Mouse (Mus musculus): Measurements from ENCODE around the gene Rev3l. TPM values are rescaled to one million over a fixed set of nuclear protein-coding genes. Genes with fewer than 3 reads are reported as not detected.
"Not testable (repeated sequence)": the region's sequence is repeated elsewhere in the genome, so short reads cannot be mapped to it uniquely, and the experiment has no call there.

The Rev3l gene
- total and polyA plus RNA-seq, 3 experiments, result 1.8 to 70.5 (median 44.0) TPM

DNA sequence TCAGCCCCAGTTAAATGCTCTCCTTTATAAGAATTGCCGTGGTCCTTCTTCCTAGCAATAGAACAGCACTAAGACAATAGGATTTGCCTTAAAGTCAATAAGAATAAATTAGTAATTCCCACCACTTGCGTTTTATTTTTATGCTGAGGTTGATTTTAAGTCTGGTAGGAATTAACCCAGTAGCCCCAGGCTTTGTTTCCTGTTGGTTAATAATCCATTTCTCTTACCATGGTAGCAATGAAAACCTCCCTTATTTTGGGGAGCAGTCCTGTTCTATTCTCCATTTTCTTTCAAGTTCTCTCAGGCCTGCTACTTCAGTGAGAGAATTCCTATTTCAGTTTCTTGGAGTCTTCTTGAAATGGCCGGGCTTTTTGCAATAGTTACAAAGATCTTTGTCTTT lies 172.3 kb downstream of the Rev3l start:
- DNase-seq (ENCODE audit: low spot score) (no peak), ATAC-seq (ENCODE audit: extremely low read depth, insufficient number of reproducible peaks, low FRiP score, poor library complexity, severe bottlenecking) (no peak)
- Histone ChIP-seq H3K36me3 (replicated peaks) (no peaks in the 10 kb centered on the region), H3K27me3 (ENCODE audit: insufficient read depth, low read length) (peaks cover 28% of the 10 kb centered on the region), H3K4me3 (ENCODE audit: low read depth, low read length) (no peak overlapping the region), H3K9me3 (replicated peaks) (no peaks in the 10 kb centered on the region), H3K4me1 (ENCODE audit: insufficient read depth, low read depth, low read length) (no peaks in the 10 kb centered on the region; the same call in 1 of the 2 replicates)
- no peak for TF ChIP-seq POLR2AphosphoS5 (IDR thresholded peaks at IDR 0.05; ENCODE audit: insufficient replicate concordance, low read depth, low read length)
- TF ChIP-seq CTCF (IDR thresholded peaks at IDR 0.05; ENCODE audit: low read depth, low read length), result no peak
- no peak for TF ChIP-seq GATA2 (IDR thresholded peaks at IDR 0.05; ENCODE audit: borderline replicate concordance, low read depth, low read length)
- no peak for TF ChIP-seq GATA1 (IDR thresholded peaks at IDR 0.05; ENCODE audit: borderline replicate concordance, low read length)
- no peak for TF ChIP-seq TAL1 (conservative IDR thresholded peaks at IDR 0.05; ENCODE audit: low read depth, low read length)

- Histone ChIP-seq H3K36me3 (replicated peaks) (no peaks in the 10 kb centered on the region), H3K27me3 (ENCODE audit: insufficient read depth, low read length) (peaks cover 35% of the 10 kb centered on the region), H3K4me3 (ENCODE audit: low read depth, low read length) (no peak overlapping the region), H3K9me3 (replicated peaks) (no peaks in the 10 kb centered on the region), H3K4me1 (ENCODE audit: insufficient read depth, low read depth, low read length) (no peaks in the 10 kb centered on the region; the same call in 1 of the 2 replicates)
- TF ChIP-seq POLR2AphosphoS5 (IDR thresholded peaks at IDR 0.05; ENCODE audit: insufficient replicate concordance, low read depth, low read length), result no peak
- no peak for TF ChIP-seq GATA2 (IDR thresholded peaks at IDR 0.05; ENCODE audit: borderline replicate concordance, low read depth, low read length)
- ATAC-seq (ENCODE audit: extremely low read depth, insufficient number of reproducible peaks, low FRiP score, poor library complexity, severe bottlenecking), result no peak
- no peak for DNase-seq (ENCODE audit: low spot score)
These were observed 175.1 kb downstream of the Rev3l start for GRCm38 (mm10) chr10:39906799-39907658.

DNA sequence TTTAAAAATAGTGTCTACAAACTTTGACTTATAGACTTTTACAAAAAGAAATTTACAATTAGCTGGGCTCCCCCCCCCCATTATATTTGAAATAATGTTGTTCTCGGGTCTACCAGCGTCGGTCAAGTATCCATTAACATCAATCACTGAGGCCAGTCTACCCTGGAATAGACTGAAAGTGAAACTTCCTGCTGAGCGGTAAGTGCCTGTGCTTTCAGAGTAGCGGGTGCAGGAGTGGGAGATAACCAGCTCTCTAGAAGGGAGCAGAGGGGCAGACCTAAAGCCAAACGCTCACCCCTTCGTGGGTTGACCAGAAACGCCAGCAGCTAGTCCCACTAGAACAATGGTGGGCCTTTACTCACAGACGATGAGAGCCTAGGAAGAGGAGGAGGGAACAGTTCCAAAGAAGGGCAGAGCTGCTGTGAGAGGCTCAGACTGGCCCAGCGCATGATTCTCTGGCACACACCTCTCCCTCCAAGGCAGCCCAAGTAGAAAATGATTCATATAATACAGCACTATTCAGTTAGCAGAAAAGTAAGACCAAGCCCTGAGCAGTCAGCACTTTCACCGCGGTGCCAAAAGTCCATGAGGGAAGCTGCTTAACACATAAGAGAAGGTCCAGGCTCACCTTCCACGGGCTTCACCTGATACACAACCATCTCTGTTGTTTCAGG lies 177.0 kb downstream of the Rev3l start:
- no peaks in the 10 kb centered on the region; the same call in 1 of the 2 replicates for H3K4me1 ChIP-seq (ENCODE audit: insufficient read depth, low read depth, low read length)
- ATAC-seq (ENCODE audit: extremely low read depth, insufficient number of reproducible peaks, low FRiP score, poor library complexity, severe bottlenecking), result no peak
- no peaks in the 10 kb centered on the region for H3K9me3 ChIP-seq (replicated peaks)
- DNase-seq (ENCODE audit: low spot score), result no peak
- H3K27me3 ChIP-seq (ENCODE audit: insufficient read depth, low read length), result peaks cover 33% of the 10 kb centered on the region
- TF ChIP-seq CTCF (IDR thresholded peaks at IDR 0.05; ENCODE audit: low read depth, low read length) (no peak), GATA2 (IDR thresholded peaks at IDR 0.05; ENCODE audit: borderline replicate concordance, low read depth, low read length) (no peak), TAL1 (conservative IDR thresholded peaks at IDR 0.05; ENCODE audit: low read depth, low read length) (no peak), POLR2AphosphoS5 (IDR thresholded peaks at IDR 0.05; ENCODE audit: insufficient replicate concordance, low read depth, low read length) (no peak), GATA1 (IDR thresholded peaks at IDR 0.05; ENCODE audit: borderline replicate concordance, low read length) (no peak)
- H3K36me3 ChIP-seq (replicated peaks), result no peaks in the 10 kb centered on the region
- H3K4me3 ChIP-seq (ENCODE audit: low read depth, low read length), result no peak overlapping the region

GRCm38 (mm10) chr10:39912616-39913015 lies 180.7 kb downstream of the Rev3l start:
- H3K4me3 ChIP-seq (ENCODE audit: low read depth, low read length), result no peak overlapping the region
- H3K9me3 ChIP-seq (replicated peaks), result no peaks in the 10 kb centered on the region
- DNase-seq (ENCODE audit: low spot score), result no peak
- TF ChIP-seq TAL1 (conservative IDR thresholded peaks at IDR 0.05; ENCODE audit: low read depth, low read length) (no peak), CTCF (IDR thresholded peaks at IDR 0.05; ENCODE audit: low read depth, low read length) (no peak), GATA1 (IDR thresholded peaks at IDR 0.05; ENCODE audit: borderline replicate concordance, low read length) (no peak)
- H3K4me1 ChIP-seq (ENCODE audit: insufficient read depth, low read depth, low read length), result no peaks in the 10 kb centered on the region; the same call in 1 of the 2 replicates
- ATAC-seq (ENCODE audit: extremely low read depth, insufficient number of reproducible peaks, low FRiP score, poor library complexity, severe bottlenecking), result no peak
- H3K27me3 ChIP-seq (ENCODE audit: insufficient read depth, low read length), result peaks cover 22% of the 10 kb centered on the region
- H3K36me3 ChIP-seq (replicated peaks), result no peaks in the 10 kb centered on the region

DNA sequence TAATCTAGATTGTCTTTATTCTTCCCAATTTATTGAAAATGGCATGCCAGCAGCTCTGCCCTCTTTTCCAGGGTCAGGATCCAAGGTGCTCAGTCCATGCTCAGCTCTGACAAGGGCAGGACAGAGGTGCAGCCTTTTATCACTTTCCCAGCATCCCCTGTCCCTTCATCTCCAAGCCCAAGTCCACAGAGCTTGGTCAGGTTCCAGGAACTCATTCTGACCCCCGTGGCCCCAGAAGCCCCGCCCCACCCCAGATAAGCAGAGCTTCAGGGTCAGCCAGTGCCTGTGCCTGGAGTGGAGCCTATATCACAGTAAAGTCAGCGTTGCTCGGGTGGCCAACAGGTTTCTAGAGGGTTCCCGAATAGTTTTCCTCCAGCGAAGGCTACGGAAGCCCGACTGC lies 192.6 kb downstream of the Rev3l start:
- H3K36me3 ChIP-seq (replicated peaks); H3K9me3 ChIP-seq (replicated peaks); H3K27me3 ChIP-seq (ENCODE audit: insufficient read depth, low read length); DNase-seq (ENCODE audit: low spot score); H3K4me1 ChIP-seq (ENCODE audit: insufficient read depth, low read depth, low read length); H3K4me3 ChIP-seq (ENCODE audit: low read depth, low read length); ATAC-seq (ENCODE audit: extremely low read depth, insufficient number of reproducible peaks, low FRiP score, poor library complexity, severe bottlenecking): not testable (repeated sequence)

Other genes with a start within 250 kb of the Rev3l start
- gene Traf3ip2, start 119.2 kb upstream of the Rev3l start, total RNA-seq (2014; fragmentation: Nextera tagmentation), result 0.24 and 0.75 TPM in 2 replicates
- 1.9 and 2.3 TPM in 2 replicates for gene Traf3ip2, start 119.2 kb upstream of the Rev3l start, total RNA-seq (2017)
- gene Traf3ip2, start 119.2 kb upstream of the Rev3l start, polyA plus RNA-seq (2012), result 1.8 and 2.2 TPM in 2 replicates
- gene Mfsd4b4, start 167.1 kb downstream of the Rev3l start, total RNA-seq (2014; fragmentation: Nextera tagmentation), result 3.0 and 5.9 TPM in 2 replicates
- gene Mfsd4b4, start 167.1 kb downstream of the Rev3l start, total RNA-seq (2017), result 5.4 and 5.8 TPM in 2 replicates
- 0.44 and 0.55 TPM in 2 replicates for gene Mfsd4b4, start 167.1 kb downstream of the Rev3l start, polyA plus RNA-seq (2012)
- not detected in 2 replicates for gene Mfsd4b2, start 194.8 kb downstream of the Rev3l start, total RNA-seq (2014; fragmentation: Nextera tagmentation)
- 0.05 and 0.06 TPM in 2 replicates for gene Mfsd4b2, start 194.8 kb downstream of the Rev3l start, total RNA-seq (2017)
- gene Mfsd4b2, start 194.8 kb downstream of the Rev3l start, polyA plus RNA-seq (2012), result not detected in 2 replicates
- not detected in 2 replicates for gene Mfsd4b3, start 228.0 kb downstream of the Rev3l start, total RNA-seq (2014; fragmentation: Nextera tagmentation)
- gene Mfsd4b3, start 228.0 kb downstream of the Rev3l start, total RNA-seq (2017), result 0.12 and 0.16 TPM in 2 replicates
- not detected in 2 replicates for gene Mfsd4b3, start 228.0 kb downstream of the Rev3l start, polyA plus RNA-seq (2012)